Mouse (Mus musculus): Measurements from ENCODE around the gene Fbxo44. TPM values are rescaled to one million over a fixed set of nuclear protein-coding genes. Genes with fewer than 3 reads are reported as not detected.
"Not testable (repeated sequence)": the region's sequence is repeated elsewhere in the genome, so short reads cannot be mapped to it uniquely, and the experiment has no call there.

Fbxo44 gene
- total RNA-seq (2017) = 1.4 and 3.0 TPM in 2 replicates

GRCm38 (mm10) chr4:148160436-148161390 lies at the start of gene Fbxo44, which contains the start of gene Fbxo2:
Gene Fbxo44, minus strand, starts transcription at chr4:148160482.
Gene Fbxo2, plus strand, starts transcription at chr4:148160621.
- ATAC-seq (replicated peaks; ENCODE audit: low read depth, poor library complexity, severe bottlenecking) = no peak

- no peak for ATAC-seq (replicated peaks; ENCODE audit: low read depth, poor library complexity, severe bottlenecking)
These were observed 44.6 kb upstream of the Fbxo44 start for GRCm38 (mm10) chr4:148204873-148205232.

GRCm38 (mm10) chr4:148204061-148204872 lies 44.0 kb upstream of the Fbxo44 start:
- ATAC-seq (replicated peaks; ENCODE audit: low read depth, poor library complexity, severe bottlenecking) = peak; percentile 81

- ATAC-seq (replicated peaks; ENCODE audit: low read depth, poor library complexity, severe bottlenecking) = no peak
These were observed 43.3 kb upstream of the Fbxo44 start for GRCm38 (mm10) chr4:148203557-148203956.

GRCm38 (mm10) chr4:148198721-148199120 lies 38.4 kb upstream of the Fbxo44 start:
- no peak for ATAC-seq (replicated peaks; ENCODE audit: low read depth, poor library complexity, severe bottlenecking)

- ATAC-seq (replicated peaks; ENCODE audit: low read depth, poor library complexity, severe bottlenecking) = no peak
These were observed 34.1 kb upstream of the Fbxo44 start for GRCm38 (mm10) chr4:148194400-148194799.

GRCm38 (mm10) chr4:148192707-148193245 lies 32.5 kb upstream of the Fbxo44 start:
- no peak for ATAC-seq (replicated peaks; ENCODE audit: low read depth, poor library complexity, severe bottlenecking)

GRCm38 (mm10) chr4:148188767-148189166 lies 28.5 kb upstream of the Fbxo44 start:
- not testable (repeated sequence) for ATAC-seq (replicated peaks; ENCODE audit: low read depth, poor library complexity, severe bottlenecking)

GRCm38 (mm10) chr4:148185819-148186218 lies 25.5 kb upstream of the Fbxo44 start:
- no peak for ATAC-seq (replicated peaks; ENCODE audit: low read depth, poor library complexity, severe bottlenecking)

GRCm38 (mm10) chr4:148184564-148184963 lies 24.3 kb upstream of the Fbxo44 start:
- ATAC-seq (replicated peaks; ENCODE audit: low read depth, poor library complexity, severe bottlenecking) = no peak

- ATAC-seq (replicated peaks; ENCODE audit: low read depth, poor library complexity, severe bottlenecking) = no peak
These were observed 22.1 kb upstream of the Fbxo44 start for GRCm38 (mm10) chr4:148182363-148182762.

GRCm38 (mm10) chr4:148181483-148181882 lies 21.2 kb upstream of the Fbxo44 start:
- ATAC-seq (replicated peaks; ENCODE audit: low read depth, poor library complexity, severe bottlenecking) = no peak

GRCm38 (mm10) chr4:148177716-148178115 lies 17.4 kb upstream of the Fbxo44 start:
- no peak for ATAC-seq (replicated peaks; ENCODE audit: low read depth, poor library complexity, severe bottlenecking)

- ATAC-seq (replicated peaks; ENCODE audit: low read depth, poor library complexity, severe bottlenecking) = peak; percentile 57; the same call in 1 of the 2 replicates
These were observed 16.3 kb upstream of the Fbxo44 start for GRCm38 (mm10) chr4:148176603-148177002.

- ATAC-seq (replicated peaks; ENCODE audit: low read depth, poor library complexity, severe bottlenecking) = no peak
These were observed 14.2 kb upstream of the Fbxo44 start for GRCm38 (mm10) chr4:148174495-148174862.

- no peak for ATAC-seq (replicated peaks; ENCODE audit: low read depth, poor library complexity, severe bottlenecking)
These were observed 13.7 kb upstream of the Fbxo44 start for GRCm38 (mm10) chr4:148173811-148174494.

- ATAC-seq (replicated peaks; ENCODE audit: low read depth, poor library complexity, severe bottlenecking) = no peak
These were observed 11.0 kb upstream of the Fbxo44 start for GRCm38 (mm10) chr4:148171261-148171660.

- ATAC-seq (replicated peaks; ENCODE audit: low read depth, poor library complexity, severe bottlenecking) = 0 out of 2 replicates have a peak, but pooled peaks have one; percentile 19
These were observed 10.6 kb upstream of the Fbxo44 start for GRCm38 (mm10) chr4:148170842-148171241.

GRCm38 (mm10) chr4:148169586-148169985 lies 9.3 kb upstream of the Fbxo44 start:
- ATAC-seq (replicated peaks; ENCODE audit: low read depth, poor library complexity, severe bottlenecking) = peak; percentile 48

- ATAC-seq (replicated peaks; ENCODE audit: low read depth, poor library complexity, severe bottlenecking) = peak; percentile 40
These were observed 8.0 kb upstream of the Fbxo44 start for GRCm38 (mm10) chr4:148168287-148168686.

Measured in common myeloid progenitor, adult 5-6 weeks (primary cell).